Mouse (Mus musculus) testis, adult 10 weeks (tissue): Measurements from ENCODE around the gene Olfr495. TPM values are rescaled to one million over a fixed set of nuclear protein-coding genes. Genes with fewer than 3 reads are reported as not detected.

Experiments used
- polyA plus RNA-seq: library from polyadenylated mRNA; stranded (reverse); fragments of 350-450 nt; fragmentation: Illumina TruSeq; extraction: RNeasy Lipid Tissue Mini Kit (QIAGEN cat#74804); gene quantifications from one replicate; pipeline ENCODE4 v1.2.3, GENCODE M21; 2014; ENCODE audit warnings: low read depth, low replicate concordance

Gene Olfr495
- not detected for polyA plus RNA-seq

DNA sequence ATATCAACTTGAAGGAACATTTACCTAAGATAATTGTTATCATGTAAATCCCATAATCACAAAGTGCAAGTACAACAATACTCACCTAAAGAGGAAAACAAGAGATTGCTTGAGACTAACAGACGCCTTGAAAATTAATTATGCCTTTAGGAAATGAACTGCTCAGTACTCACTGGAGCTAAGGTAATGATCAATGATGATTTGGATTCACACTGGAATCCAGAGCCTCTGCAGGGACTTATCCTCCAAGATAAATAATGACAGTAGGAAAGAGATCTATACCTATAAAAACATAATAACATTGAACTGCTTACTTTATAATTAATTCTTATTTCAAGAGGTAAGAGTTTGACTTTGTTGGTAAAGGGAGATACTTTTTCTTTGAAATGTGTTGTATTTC, at the start of gene Olfr495:
TSS of gene Olfr495 (plus strand) at position 301 of the 400 bp plus-strand sequence.

GRCm38 (mm10) chr7:108346879-108347278, 46.1 kb upstream of the Olfr495 start, which contains the start of gene Olfr493:
Olfr493 (minus strand) TSS chr7:108346979.

GRCm38 (mm10) chr7:108365035-108365434, 27.9 kb upstream of the Olfr495 start, which contains the start of gene Olfr494:
Olfr494 (plus strand) TSS chr7:108365335.

GRCm38 (mm10) chr7:108420121-108420520, 27.2 kb downstream of the Olfr495 start, which contains the start of gene Olfr497:
Olfr497 (plus strand) TSS chr7:108420421.

Other genes starting within 250 kb of the Olfr495 start
- not detected for gene Olfr485, start 233.3 kb upstream of the Olfr495 start, polyA plus RNA-seq
- gene Olfr486, start 220.4 kb upstream of the Olfr495 start, polyA plus RNA-seq: not detected
- gene Olfr487, start 178.5 kb upstream of the Olfr495 start, polyA plus RNA-seq: not detected
- gene Olfr488, start 134.8 kb upstream of the Olfr495 start, polyA plus RNA-seq: not detected
- not detected for gene Olfr490, start 104.2 kb upstream of the Olfr495 start, polyA plus RNA-seq
- gene Olfr491, start 79.7 kb upstream of the Olfr495 start, polyA plus RNA-seq: not detected
- not detected for gene Olfr492, start 69.5 kb upstream of the Olfr495 start, polyA plus RNA-seq
- gene Olfr493, start 46.2 kb upstream of the Olfr495 start, polyA plus RNA-seq: not detected
- not detected for gene Olfr494, start 27.8 kb upstream of the Olfr495 start, polyA plus RNA-seq
- gene Olfr497, start 27.3 kb downstream of the Olfr495 start, polyA plus RNA-seq: not detected
- not detected for gene Olfr498, start 72.2 kb downstream of the Olfr495 start, polyA plus RNA-seq
- gene Olfr502, start 131.9 kb downstream of the Olfr495 start, polyA plus RNA-seq: not detected
- not detected for gene Olfr503, start 151.4 kb downstream of the Olfr495 start, polyA plus RNA-seq
- gene Olfr504, start 172.6 kb downstream of the Olfr495 start, polyA plus RNA-seq: not detected
- gene Olfr506, start 217.6 kb downstream of the Olfr495 start, polyA plus RNA-seq: not detected
- gene Olfr507, start 228.6 kb downstream of the Olfr495 start, polyA plus RNA-seq: not detected
- not detected for gene Olfr508, start 236.8 kb downstream of the Olfr495 start, polyA plus RNA-seq